Mouse (Mus musculus) midbrain, embryonic 10.5 days (tissue): Measurements from ENCODE around the gene Msgn1. TPM values are rescaled to one million over a fixed set of nuclear protein-coding genes. Genes with fewer than 3 reads are reported as not detected.

ENCODE experiments used
- DNase-seq: peaks from one replicate; pipeline ENCODE4 v3.0.0-alpha.2; 2017; ENCODE audit warnings: low spot score
- H3K27ac ChIP-seq: fragments of 300-500 bp; sonication (generic); replicated peaks from 2 replicates; pipeline ENCODE4 v1.5.1; 2016; ENCODE audit warnings: mild to moderate bottlenecking
- H3K27me3 ChIP-seq: fragments of 300-500 bp; sonication (generic); 2 replicates; pipeline ENCODE4 v1.6.1; 2016; ENCODE audit warnings: low read depth, mild to moderate bottlenecking; ENCODE audit not compliant: poor library complexity, severe bottlenecking
- H3K36me3 ChIP-seq: fragments of 300-500 bp; sonication (generic); 2 replicates; pipeline ENCODE4 v1.6.1; 2016; ENCODE audit warnings: mild to moderate bottlenecking, moderate library complexity
- H3K4me1 ChIP-seq: fragments of 300-500 bp; sonication (generic); 2 replicates; pipeline ENCODE4 v1.6.1; 2016
- H3K4me3 ChIP-seq: fragments of 300-500 bp; sonication (generic); 2 replicates; pipeline ENCODE4 v1.5.1; 2016; ENCODE audit warnings: mild to moderate bottlenecking, moderate library complexity
- H3K9me3 ChIP-seq: fragments of 300-500 bp; sonication (generic); replicated peaks from 2 replicates; pipeline ENCODE4 v1.6.1; 2016; ENCODE audit warnings: mild to moderate bottlenecking
- WGBS: fragments of 180-500 bp; shearing (Covaris S2); methylation state at CpG from one replicate; pipeline ENCODE4 v1.1.7; 2016; 5-methylcytosine and 5-hydroxymethylcytosine counted together
- polyA plus RNA-seq: library from polyadenylated mRNA; unstranded; fragments of >200 nt; fragmentation: Nextera tagmentation; extraction: Ambion mirVana; gene quantifications from 2 replicates; pipeline ENCODE4 v1.2.1, GENCODE M21; 2016

Gene Msgn1
- polyA plus RNA-seq, 1 experiment from 2014 or later: not detected

DNA sequence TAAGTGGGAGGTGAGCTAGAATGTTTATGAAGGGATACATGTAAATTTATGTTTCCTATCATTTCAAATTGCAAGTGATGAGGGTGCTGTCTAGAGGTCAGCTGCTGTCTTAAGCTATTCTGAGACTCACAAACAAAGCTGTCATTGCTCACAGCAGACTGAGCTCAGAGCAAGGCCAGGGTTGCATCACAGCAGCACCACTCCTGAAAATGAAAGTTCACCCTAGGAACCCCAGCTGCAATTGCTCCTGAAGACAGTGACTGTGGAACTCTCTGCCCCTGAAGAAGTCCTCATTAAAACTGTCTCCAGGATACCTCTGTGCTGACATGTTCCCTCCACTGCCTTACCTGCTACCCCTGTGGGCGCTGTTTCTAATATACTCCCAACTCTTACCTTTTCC, 13.7 kb downstream of the Msgn1 start:
- DNase-seq: no peak

DNA sequence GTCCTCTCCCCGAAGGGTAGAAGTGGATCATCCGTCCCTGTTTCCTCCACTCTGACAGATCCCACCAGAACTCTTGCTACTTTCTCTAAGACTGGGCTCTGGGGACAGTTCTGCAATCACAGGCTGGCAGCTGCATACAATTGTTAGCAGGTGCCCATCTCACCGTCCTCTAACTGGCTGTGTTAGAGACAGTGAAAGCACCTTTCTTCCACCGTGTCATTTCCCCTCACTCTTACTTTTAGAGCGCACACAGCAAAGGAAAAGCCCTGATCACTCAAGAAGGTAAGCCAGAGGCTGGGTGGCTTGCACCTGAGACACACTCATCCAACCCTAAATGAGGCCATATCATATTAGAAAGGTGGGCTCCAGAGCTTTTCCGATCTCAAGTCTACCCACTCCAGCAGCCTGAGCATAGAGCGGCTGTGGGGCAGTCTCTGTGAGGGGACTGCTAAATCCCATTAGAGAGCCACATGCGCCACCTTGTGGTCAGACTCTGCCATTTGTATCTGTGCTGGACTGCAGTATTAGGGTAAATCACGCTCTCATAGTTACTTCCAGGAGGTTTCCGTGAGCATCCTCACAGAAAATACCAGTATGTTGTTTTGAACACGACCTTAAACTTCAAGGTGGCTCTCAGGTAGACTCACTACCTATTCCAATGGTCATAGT, 30.2 kb downstream of the Msgn1 start:
- H3K36me3 ChIP-seq: no peaks in the 10 kb centered on the region
- H3K27me3 ChIP-seq: no peaks in the 10 kb centered on the region
- 34% methylated on average over 11 of the region's 11 CpGs for WGBS
- 0 out of 2 replicates have a peak overlapping the region, but pooled peaks have one; percentile 18 for H3K4me3 ChIP-seq
- no peaks in the 10 kb centered on the region for H3K4me1 ChIP-seq
- H3K27ac ChIP-seq: no peak overlapping the region
- peak; percentile 87 for DNase-seq
- H3K9me3 ChIP-seq: no peaks in the 10 kb centered on the region

More for the DNA sequence above, 13.7 kb downstream of the Msgn1 start:
- peaks cover 22% of the 10 kb centered on the region for H3K4me1 ChIP-seq
- H3K27me3 ChIP-seq: no peaks in the 10 kb centered on the region
- no peaks in the 10 kb centered on the region for H3K36me3 ChIP-seq
- no peaks in the 10 kb centered on the region for H3K9me3 ChIP-seq
- no peak overlapping the region for H3K27ac ChIP-seq
- H3K4me3 ChIP-seq: no peak overlapping the region
- 90% methylated on average over 1 of the region's 1 CpGs for WGBS

DNA sequence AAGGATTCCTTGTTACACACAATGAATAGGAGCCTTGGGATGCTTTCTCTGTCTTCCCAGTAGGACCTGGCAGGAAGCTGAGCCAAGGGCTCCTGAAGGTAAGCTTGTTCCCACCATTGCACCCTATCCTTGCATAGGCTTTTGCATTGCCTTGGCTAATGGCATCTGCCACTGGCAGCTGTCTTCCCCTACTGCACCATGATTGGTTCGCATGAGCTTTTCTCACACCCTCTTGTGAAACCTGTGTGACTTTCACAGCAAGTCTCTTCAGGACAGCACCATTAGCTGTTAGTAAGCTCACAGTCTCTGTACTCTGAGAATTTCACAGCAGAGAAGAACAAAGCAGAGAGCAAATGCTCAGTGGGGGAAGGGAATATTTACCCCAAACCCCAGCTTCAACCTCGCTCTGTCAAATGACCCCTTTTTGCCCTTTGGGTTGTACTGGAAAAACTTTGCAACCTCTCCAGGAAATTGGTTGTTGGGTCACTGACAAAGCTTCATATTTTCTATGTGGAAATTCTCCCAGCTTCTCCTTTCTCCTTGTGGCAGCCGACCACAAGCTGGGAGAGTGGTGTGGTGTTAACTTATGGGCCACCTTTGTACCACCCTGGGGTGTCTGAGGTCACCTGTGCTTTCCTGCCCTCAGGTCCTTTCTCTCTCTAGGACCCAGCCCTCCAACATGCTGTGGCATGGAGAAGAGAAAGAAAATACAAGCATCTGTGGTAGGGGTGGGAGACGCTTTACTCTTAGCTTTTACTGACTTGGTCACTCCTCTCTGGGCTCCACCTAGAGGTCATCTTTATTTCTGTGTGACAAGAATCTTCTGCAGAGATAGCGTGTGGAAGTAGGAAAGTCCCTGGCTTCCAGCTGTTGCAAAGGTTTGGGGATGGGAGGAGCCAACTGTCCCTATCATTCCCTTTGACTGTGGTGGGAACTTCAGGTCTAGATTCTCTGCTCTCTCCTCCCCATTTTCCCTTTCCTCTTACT, 31.1 kb downstream of the Msgn1 start:
- H3K4me3 ChIP-seq: no peak overlapping the region
- no peak overlapping the region for H3K27ac ChIP-seq
- no peaks in the 10 kb centered on the region for H3K4me1 ChIP-seq
- no peaks in the 10 kb centered on the region for H3K27me3 ChIP-seq
- H3K36me3 ChIP-seq: no peaks in the 10 kb centered on the region
- DNase-seq: no peak
- H3K9me3 ChIP-seq: no peaks in the 10 kb centered on the region
- 58% methylated on average over 5 of the region's 5 CpGs for WGBS

DNA sequence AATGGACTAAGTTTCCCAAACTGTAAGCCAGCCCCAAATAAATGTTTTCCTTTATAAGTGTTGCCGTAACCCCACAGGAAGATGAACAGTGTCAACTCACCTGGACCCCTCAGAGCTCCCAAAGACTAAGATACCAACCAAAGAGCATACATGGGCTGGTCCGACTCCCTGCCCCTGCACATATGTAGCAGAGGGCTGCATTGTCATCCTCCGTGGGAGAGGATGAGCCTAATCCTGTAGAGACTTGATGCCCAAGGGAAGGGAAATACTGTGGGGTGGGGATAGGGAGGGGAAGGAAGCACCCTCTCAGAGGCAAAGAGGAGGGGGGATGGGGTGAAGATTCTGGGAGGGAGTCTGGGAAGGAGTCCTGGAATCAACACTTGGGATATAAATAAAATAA, 50.1 kb downstream of the Msgn1 start:
- 83% methylated on average over 3 of the region's 3 CpGs for WGBS
- no peak overlapping the region for H3K4me3 ChIP-seq
- no peak for DNase-seq
- no peak overlapping the region for H3K27ac ChIP-seq
- H3K27me3 ChIP-seq: no peaks in the 10 kb centered on the region
- H3K36me3 ChIP-seq: no peaks in the 10 kb centered on the region
- no peaks in the 10 kb centered on the region for H3K9me3 ChIP-seq
- no peaks in the 10 kb centered on the region for H3K4me1 ChIP-seq

Other genes with a start within 250 kb of the Msgn1 start
- 0.26 and 0.39 TPM in 2 replicates for gene Kcns3, start 57.9 kb downstream of the Msgn1 start, polyA plus RNA-seq
- gene Gen1, start 56.8 kb upstream of the Msgn1 start, polyA plus RNA-seq: 15.3 and 17.9 TPM in 2 replicates
- gene Smc6, start 56.9 kb upstream of the Msgn1 start, polyA plus RNA-seq: 130 TPM in 2 replicates
- gene Vsnl1, start 227.6 kb upstream of the Msgn1 start, polyA plus RNA-seq: 0.72 and 0.75 TPM in 2 replicates
- gene Rad51ap2, start 247.1 kb upstream of the Msgn1 start, polyA plus RNA-seq: 0.28 and 0.63 TPM in 2 replicates